Mouse (Mus musculus) lung, adult 2 months (tissue): ENCODE measurements around the gene Npnt.

Experiments
- CTCF ChIP-seq: fragments of 200-500 bp; IDR thresholded peaks from 2 replicates; pipeline ENCODE4 v1.5.1; 2011; ENCODE audit warnings: mild to moderate bottlenecking, low read length, control low read depth; ENCODE audit not compliant: insufficient read depth
- POLR2A ChIP-seq: fragments of 200-500 bp; IDR thresholded peaks from 2 replicates; pipeline ENCODE4 v1.6.1; 2011; ENCODE audit warnings: low read depth, mild to moderate bottlenecking, control low read depth, low read length, borderline replicate concordance; ENCODE audit errors: extremely low read depth

- no peak for TF ChIP-seq CTCF
- TF ChIP-seq POLR2A = no peak
These were observed 111.3 kb downstream of the Npnt start for GRCm38 (mm10) chr3:132838656-132839417.
